Mouse (Mus musculus) forebrain, postnatal 0 days (tissue): Measurements from ENCODE around the gene Tph1. TPM values are rescaled to one million over a fixed set of nuclear protein-coding genes. Genes with fewer than 3 reads are reported as not detected.

Experiments
- ATAC-seq: fragments of 200-750 bp; cut with Nextera tagmentation; 2 replicates; pipeline ENCODE4 v1.8.0; 2017; ENCODE audit warnings: mild to moderate bottlenecking, moderate library complexity
- DNase-seq: peaks from one replicate; pipeline ENCODE4 v3.0.0-alpha.2; 2015
- H3K27ac ChIP-seq: fragments of 300-500 bp; sonication (generic); 2 replicates; pipeline ENCODE4 v1.5.1; 2014; ENCODE audit warnings: low read depth, mild to moderate bottlenecking, antibody characterized with exemption, low read length, moderate library complexity, mixed read lengths
- H3K27me3 ChIP-seq: fragments of 300-500 bp; sonication (generic); 2 replicates; pipeline ENCODE4 v1.6.1; 2014; ENCODE audit warnings: mild to moderate bottlenecking, low read length, mixed read lengths; ENCODE audit not compliant: insufficient read depth
- H3K36me3 ChIP-seq: fragments of 300-500 bp; sonication (generic); 2 replicates; pipeline ENCODE4 v1.6.1; 2014; ENCODE audit warnings: mild to moderate bottlenecking, moderate library complexity; ENCODE audit not compliant: insufficient read depth
- H3K4me1 ChIP-seq: fragments of 300-500 bp; sonication (generic); 2 replicates; pipeline ENCODE4 v1.6.1; 2014; ENCODE audit warnings: antibody characterized with exemption; ENCODE audit not compliant: insufficient read depth
- H3K4me2 ChIP-seq: fragments of 300-500 bp; sonication (generic); 2 replicates; pipeline ENCODE4 v1.6.1; 2014; ENCODE audit warnings: low read depth, mild to moderate bottlenecking, moderate library complexity
- H3K4me3 ChIP-seq: fragments of 300-500 bp; sonication (generic); 2 replicates; pipeline ENCODE4 v1.5.1; 2014; ENCODE audit warnings: low read depth, low read length, mixed read lengths
- H3K9ac ChIP-seq: fragments of 300-500 bp; sonication (generic); 2 replicates; pipeline ENCODE4 v1.6.1; 2014; ENCODE audit warnings: mild to moderate bottlenecking
- H3K9me3 ChIP-seq: fragments of 300-500 bp; sonication (generic); 2 replicates; pipeline ENCODE4 v1.6.1; 2016; ENCODE audit warnings: low read length
- CTCF ChIP-seq: sonication (generic); IDR thresholded peaks from 2 replicates; pipeline ENCODE4 v1.5.1; 2016; ENCODE audit warnings: antibody characterized with exemption, control low read depth, low read depth
- WGBS: fragments of 180-500 bp; shearing (Covaris S2); extraction: QIAGEN DNeasy Blood & Tissue Kit; methylation state at CpG from one replicate; pipeline ENCODE4 v1.1.7; 2014; 5-methylcytosine and 5-hydroxymethylcytosine counted together
- polyA plus RNA-seq: library from polyadenylated mRNA; unstranded; fragments of >200 nt; fragmentation: Nextera tagmentation; extraction: Ambion mirVana; gene quantifications from 2 replicates; pipeline ENCODE4 v1.2.1, GENCODE M21; 2015
- total RNA-seq: library from RNA; depleted of rRNA; stranded (reverse); fragments of >200 nt; gene quantifications from 2 replicates; pipeline ENCODE4 v1.2.3, GENCODE M21; 2014

The Tph1 gene
- total and polyA plus RNA-seq, 2 experiments from 2014 or later = 0.99 to 1.3 TPM

- Histone ChIP-seq H3K27me3 (no peaks in the 10 kb centered on the region), H3K9ac (no peak overlapping the region)
These were observed 6.1 kb upstream of the Tph1 start for GRCm38 (mm10) chr7:46678417-46678816.

GRCm38 (mm10) chr7:46676808-46677360 lies 4.5 kb upstream of the Tph1 start:
- no peak for TF ChIP-seq CTCF
- no peak overlapping the region for H3K4me3 ChIP-seq
- H3K9me3 ChIP-seq = no peaks in the 10 kb centered on the region
- no peak for ATAC-seq
- no peaks in the 10 kb centered on the region for H3K36me3 ChIP-seq
- 0 out of 2 replicates have a peak, but pooled peaks cover under 1% of the 10 kb centered on the region for H3K4me1 ChIP-seq
- WGBS = 57% methylated on average over 5 of the region's 5 CpGs
- no peak overlapping the region for H3K9ac ChIP-seq
- no peak overlapping the region for H3K4me2 ChIP-seq
- no peaks in the 10 kb centered on the region for H3K27me3 ChIP-seq
- no peak for DNase-seq
- no peak overlapping the region for H3K27ac ChIP-seq

More at GRCm38 (mm10) chr7:46678417-46678816, 6.1 kb upstream of the Tph1 start:
- H3K36me3 ChIP-seq = no peaks in the 10 kb centered on the region
- H3K4me1 ChIP-seq = no peaks in the 10 kb centered on the region
- WGBS = 90% methylated on average over 3 of the region's 3 CpGs
- no peaks in the 10 kb centered on the region for H3K9me3 ChIP-seq
- no peak for TF ChIP-seq CTCF
- DNase-seq = no peak
- no peak overlapping the region for H3K4me2 ChIP-seq
- H3K4me3 ChIP-seq = no peak overlapping the region
- no peak for ATAC-seq
- H3K27ac ChIP-seq = no peak overlapping the region

- no peak for DNase-seq
- H3K9ac ChIP-seq = no peak overlapping the region
- H3K4me2 ChIP-seq = no peak overlapping the region
- no peaks in the 10 kb centered on the region for H3K36me3 ChIP-seq
- H3K27me3 ChIP-seq = no peaks in the 10 kb centered on the region
- 86% methylated on average over 8 of the region's 8 CpGs for WGBS
- no peaks in the 10 kb centered on the region for H3K9me3 ChIP-seq
- no peak overlapping the region for H3K27ac ChIP-seq
- ATAC-seq = no peak
- no peak overlapping the region for H3K4me3 ChIP-seq
- H3K4me1 ChIP-seq = 0 out of 2 replicates have a peak, but pooled peaks cover 5% of the 10 kb centered on the region
- no peak for TF ChIP-seq CTCF
These were observed 3.5 kb upstream of the Tph1 start for GRCm38 (mm10) chr7:46675886-46676285.

- 74% methylated on average over 7 of the region's 7 CpGs for WGBS
- Histone ChIP-seq H3K9me3 (no peaks in the 10 kb centered on the region), H3K27me3 (no peaks in the 10 kb centered on the region), H3K4me3 (no peak overlapping the region), H3K4me2 (no peak overlapping the region), H3K36me3 (no peaks in the 10 kb centered on the region), H3K9ac (no peak overlapping the region), H3K27ac (no peak overlapping the region), H3K4me1 (0 out of 2 replicates have a peak, but pooled peaks cover 5% of the 10 kb centered on the region)
- ATAC-seq (no peak), DNase-seq (no peak)
- TF ChIP-seq CTCF = no peak
These were observed 2.7 kb upstream of the Tph1 start for GRCm38 (mm10) chr7:46675061-46675460.

GRCm38 (mm10) chr7:46667256-46667655 lies 5.1 kb downstream of the Tph1 start:
- no peak overlapping the region for H3K4me3 ChIP-seq
- DNase-seq (no peak), ATAC-seq (no peak; the same call in 1 of the 2 replicates)
- no peak overlapping the region for H3K9ac ChIP-seq
- H3K36me3 ChIP-seq = no peaks in the 10 kb centered on the region
- H3K27ac ChIP-seq = no peak overlapping the region
- TF ChIP-seq CTCF = no peak
- WGBS = 4% methylated on average over 21 of the region's 21 CpGs
- H3K4me1 ChIP-seq = peaks cover 5% of the 10 kb centered on the region; the same call in 1 of the 2 replicates
- no peaks in the 10 kb centered on the region for H3K9me3 ChIP-seq
- peak overlapping the region; percentile 36 for H3K4me2 ChIP-seq
- H3K27me3 ChIP-seq = no peaks in the 10 kb centered on the region

GRCm38 (mm10) chr7:46665236-46665635 lies 7.1 kb downstream of the Tph1 start:
- H3K27ac ChIP-seq = no peak overlapping the region
- no peak for ATAC-seq

GRCm38 (mm10) chr7:46661591-46662090 lies 10.7 kb downstream of the Tph1 start:
- Histone ChIP-seq H3K9ac (peak overlapping the region; percentile 37; the same call in 1 of the 2 replicates), H3K4me2 (peak overlapping the region; percentile 31), H3K27me3 (no peaks in the 10 kb centered on the region), H3K36me3 (no peaks in the 10 kb centered on the region), H3K4me3 (no peak overlapping the region), H3K9me3 (no peaks in the 10 kb centered on the region), H3K27ac (no peak overlapping the region), H3K4me1 (no peaks in the 10 kb centered on the region; the same call in 1 of the 2 replicates)
- ATAC-seq = no peak
- TF ChIP-seq CTCF = no peak
- no peak for DNase-seq
- WGBS = 29% methylated on average over 18 of the region's 18 CpGs

More at GRCm38 (mm10) chr7:46665236-46665635, 7.1 kb downstream of the Tph1 start:
- Histone ChIP-seq H3K9me3 (no peaks in the 10 kb centered on the region), H3K36me3 (no peaks in the 10 kb centered on the region), H3K4me2 (no peak overlapping the region), H3K4me1 (no peaks in the 10 kb centered on the region; the same call in none of the 2 replicates), H3K4me3 (no peak overlapping the region), H3K27me3 (no peaks in the 10 kb centered on the region), H3K9ac (no peak overlapping the region)
- DNase-seq = peak; percentile 39
- WGBS = 36% methylated on average over 9 of the region's 9 CpGs
- peak; percentile 70 for TF ChIP-seq CTCF
